Mouse (Mus musculus) CH12.LX (cell line): ENCODE results near the gene Senp6.
A peak's percentile ranks its signal among the peaks of the same experiment; 100 is the strongest.

Source experiments
- BHLHE40 ChIP-seq: IDR thresholded peaks from 2 replicates; pipeline ENCODE4 v1.6.1; 2011; ENCODE audit warnings: mild to moderate bottlenecking, low read depth, low read length, improper control_type of control experiment
- CHD2 ChIP-seq: IDR thresholded peaks from 2 replicates; pipeline ENCODE4 v1.6.1; 2011; ENCODE audit warnings: low read length, improper control_type of control experiment
- CTCF ChIP-seq, 2 experiments: IDR thresholded peaks in 1 of 2; conservative IDR thresholded peaks in 1 of 2; 2 replicates each; pipeline ENCODE4 v1.5.1; 2011 to 2012; ENCODE audit warnings: low read depth in 2 of 2, low read length in 2 of 2, improper control_type of control experiment in 1 of 2, inconsistent platforms in 1 of 2, mild to moderate bottlenecking in 1 of 2, moderate library complexity in 1 of 2
- E2F4 ChIP-seq: IDR thresholded peaks from 2 replicates; pipeline ENCODE4 v1.6.1; 2011; ENCODE audit warnings: low read depth, low read length, improper control_type of control experiment; ENCODE audit not compliant: insufficient replicate concordance
- EP300 ChIP-seq: IDR thresholded peaks from 2 replicates; pipeline ENCODE4 v1.6.1; 2011; ENCODE audit warnings: low read length, improper control_type of control experiment
- ETS1 ChIP-seq: conservative IDR thresholded peaks from 2 replicates; pipeline ENCODE4 v1.6.1; 2012; ENCODE audit warnings: low read depth, mild to moderate bottlenecking, inconsistent platforms, low read length, improper control_type of control experiment, moderate library complexity
- GABPA ChIP-seq: IDR thresholded peaks from 2 replicates; pipeline ENCODE4 v1.6.1; 2012; ENCODE audit warnings: low read depth, low read length, improper control_type of control experiment, inconsistent platforms; ENCODE audit not compliant: insufficient replicate concordance
- HCFC1 ChIP-seq: IDR thresholded peaks from 2 replicates; pipeline ENCODE4 v1.6.1; 2012; ENCODE audit warnings: low read depth, mild to moderate bottlenecking, inconsistent platforms, low read length, improper control_type of control experiment
- MAZ ChIP-seq: IDR thresholded peaks from 2 replicates; pipeline ENCODE4 v1.6.1; 2012; ENCODE audit warnings: low read depth, mild to moderate bottlenecking, inconsistent platforms, low read length, improper control_type of control experiment, moderate library complexity
- MEF2A ChIP-seq: IDR thresholded peaks from 2 replicates; pipeline ENCODE4 v1.6.1; 2014; ENCODE audit warnings: low read depth, mild to moderate bottlenecking, inconsistent platforms, low read length, improper control_type of control experiment, borderline replicate concordance
- MXI1 ChIP-seq: IDR thresholded peaks from 2 replicates; pipeline ENCODE4 v1.6.1; 2011; ENCODE audit warnings: mild to moderate bottlenecking, low read depth, low read length, improper control_type of control experiment
- POLR2A ChIP-seq: IDR thresholded peaks from 2 replicates; pipeline ENCODE4 v1.6.1; 2011; ENCODE audit warnings: low read depth, mild to moderate bottlenecking, improper control_type of control experiment, low read length
- TBP ChIP-seq: conservative IDR thresholded peaks from 2 replicates; pipeline ENCODE4 v1.6.1; 2011; ENCODE audit warnings: low read depth, low read length, improper control_type of control experiment

DNA sequence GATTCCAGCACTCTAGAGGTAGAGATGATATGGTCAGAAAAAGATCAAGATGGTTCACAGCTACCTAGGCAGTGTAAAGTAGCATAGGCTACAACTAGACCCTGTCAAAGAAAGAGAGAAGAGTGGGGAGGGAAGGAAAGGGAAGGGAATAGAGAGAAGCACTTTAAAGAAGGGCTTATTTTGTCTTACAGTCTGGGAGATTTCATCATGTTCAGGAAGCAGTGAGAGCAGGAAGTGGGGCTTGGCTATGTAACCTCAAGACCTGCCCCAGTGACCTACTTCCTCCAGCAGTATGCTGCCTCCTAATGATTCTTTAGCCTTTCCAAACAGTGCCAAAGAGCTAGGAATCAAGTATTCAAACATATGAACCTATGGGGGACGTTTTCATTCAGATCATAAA is 14.2 kb downstream of the Senp6 start:
- no peak for TF ChIP-seq POLR2A
- TF ChIP-seq EP300: no peak
- peak; percentile 62 for TF ChIP-seq HCFC1
- TF ChIP-seq TBP: 0 out of 2 replicates have a peak, but pooled peaks have one; percentile 38
- no peak for TF ChIP-seq CTCF (conservative IDR thresholded peaks at IDR 0.05 in 1 of 2, IDR thresholded peaks at IDR 0.05 in 1 of 2; ENCODE audit: low read depth in 2 of 2, low read length in 2 of 2)
- TF ChIP-seq BHLHE40: no peak
- no peak for TF ChIP-seq ETS1
- no peak for TF ChIP-seq E2F4
- TF ChIP-seq CHD2: no peak
- TF ChIP-seq MEF2A: no peak
- no peak for TF ChIP-seq MAZ
- no peak for TF ChIP-seq GABPA
- no peak for TF ChIP-seq MXI1
